Mouse (Mus musculus) MEL (cell line): Measurements from ENCODE around the gene Rab20. TPM values are rescaled to one million over a fixed set of nuclear protein-coding genes. Genes with fewer than 3 reads are reported as not detected.

Experiments used
- DNase-seq: peaks from one replicate; pipeline ENCODE4 v3.0.0; 2011; ENCODE audit warnings: low read depth, low spot score
- H3K27ac ChIP-seq: 2 replicates; pipeline ENCODE4 v1.5.1; 2012; ENCODE audit warnings: low read depth, mild to moderate bottlenecking, control low read depth, low read length, moderate library complexity; ENCODE audit not compliant: control insufficient read depth
- H3K27me3 ChIP-seq, 2 experiments: fragments of 150-350 bp in 1 of 2; sonication (generic) in 1 of 2; 2 replicates each; pipeline ENCODE4 v1.6.1; 2012; ENCODE audit warnings: low read length in 2 of 2, mild to moderate bottlenecking in 2 of 2, improper control_type of control experiment in 1 of 2, moderate library complexity in 1 of 2; ENCODE audit not compliant: insufficient read depth in 2 of 2, control insufficient read depth in 1 of 2
- H3K36me3 ChIP-seq, 2 experiments: 2 replicates each; pipeline ENCODE4 v1.6.1; 2012 to 2014; ENCODE audit warnings: low read length in 2 of 2, improper control_type of control experiment in 1 of 2, inconsistent platforms in 1 of 2, mild to moderate bottlenecking in 1 of 2; ENCODE audit not compliant: insufficient read depth in 2 of 2, control insufficient read depth in 1 of 2
- H3K4me1 ChIP-seq, 2 experiments: fragments of 150-350 bp in 1 of 2; sonication (generic) in 1 of 2; 2 replicates each; pipeline ENCODE4 v1.6.1; 2012; ENCODE audit warnings: low read length in 2 of 2, improper control_type of control experiment in 1 of 2, mild to moderate bottlenecking in 1 of 2; ENCODE audit not compliant: insufficient read depth in 2 of 2, control insufficient read depth in 1 of 2
- H3K4me3 ChIP-seq, 2 experiments: fragments of 150-350 bp in 1 of 2; sonication (generic) in 1 of 2; 2 replicates each; pipeline ENCODE4 v1.5.1; 2012; ENCODE audit warnings: low read depth in 2 of 2, low read length in 2 of 2, mild to moderate bottlenecking in 2 of 2, moderate library complexity in 2 of 2, control low read depth in 1 of 2, improper control_type of control experiment in 1 of 2; ENCODE audit not compliant: control insufficient read depth in 1 of 2, insufficient read depth in 1 of 2
- H3K79me2 ChIP-seq: 2 replicates; pipeline ENCODE4 v1.6.1; 2012; ENCODE audit warnings: mild to moderate bottlenecking, low read length, moderate library complexity; ENCODE audit not compliant: control insufficient read depth, poor library complexity, insufficient read depth
- H3K9ac ChIP-seq: 2 replicates; pipeline ENCODE4 v1.6.1; 2012; ENCODE audit warnings: low read depth, mild to moderate bottlenecking, control low read depth, low read length, moderate library complexity; ENCODE audit not compliant: control insufficient read depth, poor library complexity, severe bottlenecking
- H3K9me3 ChIP-seq: fragments of 150-350 bp; sonication (generic); replicated peaks from 2 replicates; pipeline ENCODE4 v1.6.1; 2012; ENCODE audit warnings: mild to moderate bottlenecking, low read length, improper control_type of control experiment, moderate library complexity; ENCODE audit not compliant: insufficient read depth
- BHLHE40 ChIP-seq: IDR thresholded peaks from 2 replicates; pipeline ENCODE4 v1.6.1; 2012; ENCODE audit warnings: low read depth, mild to moderate bottlenecking, inconsistent platforms, low read length, improper control_type of control experiment, borderline replicate concordance
- CHD1 ChIP-seq: IDR thresholded peaks from 2 replicates; pipeline ENCODE4 v1.6.1; 2012; ENCODE audit warnings: low read depth, mild to moderate bottlenecking, inconsistent platforms, low read length, improper control_type of control experiment
- CHD2 ChIP-seq: IDR thresholded peaks from 2 replicates; pipeline ENCODE4 v1.6.1; 2011; ENCODE audit warnings: low read length, improper control_type of control experiment
- E2F4 ChIP-seq: IDR thresholded peaks from 2 replicates; pipeline ENCODE4 v1.6.1; 2011; ENCODE audit warnings: low read depth, low read length, improper control_type of control experiment, borderline replicate concordance
- ELF1 ChIP-seq: IDR thresholded peaks from 2 replicates; pipeline ENCODE4 v1.6.1; 2014; ENCODE audit warnings: low read depth, mild to moderate bottlenecking, inconsistent platforms, low read length, improper control_type of control experiment, moderate library complexity
- EP300 ChIP-seq, 2 experiments: IDR thresholded peaks; 2 replicates each; pipeline ENCODE4 v1.6.1; 2011; ENCODE audit warnings: improper control_type of control experiment in 2 of 2, low read length in 2 of 2, low read depth in 1 of 2, mild to moderate bottlenecking in 1 of 2
- ETS1 ChIP-seq: IDR thresholded peaks from 2 replicates; pipeline ENCODE4 v1.6.1; 2012; ENCODE audit warnings: low read depth, mild to moderate bottlenecking, inconsistent platforms, low read length, improper control_type of control experiment, moderate library complexity
- HCFC1 ChIP-seq: IDR thresholded peaks from 2 replicates; pipeline ENCODE4 v1.6.1; 2012; ENCODE audit warnings: low read depth, mild to moderate bottlenecking, inconsistent platforms, low read length, improper control_type of control experiment, moderate library complexity
- JUND ChIP-seq: IDR thresholded peaks from 2 replicates; pipeline ENCODE4 v1.6.1; 2011; ENCODE audit warnings: low read depth, mild to moderate bottlenecking, improper control_type of control experiment, low read length
- KAT2A ChIP-seq: conservative IDR thresholded peaks from 2 replicates; pipeline ENCODE4 v1.6.1; 2012; ENCODE audit warnings: low read depth, low read length, improper control_type of control experiment, inconsistent platforms
- MYC ChIP-seq: IDR thresholded peaks from 2 replicates; pipeline ENCODE4 v1.6.1; 2011; ENCODE audit warnings: low read depth, mild to moderate bottlenecking, low read length, improper control_type of control experiment, moderate library complexity
- POLR2AphosphoS5 ChIP-seq: IDR thresholded peaks from 2 replicates; pipeline ENCODE4 v1.6.1; 2012; ENCODE audit warnings: low read depth, borderline replicate concordance, mild to moderate bottlenecking, inconsistent platforms, low read length, moderate library complexity, mixed read lengths
- RAD21 ChIP-seq: IDR thresholded peaks from 2 replicates; pipeline ENCODE4 v1.6.1; 2011; ENCODE audit warnings: mild to moderate bottlenecking, low read depth, low read length, improper control_type of control experiment
- RCOR1 ChIP-seq: IDR thresholded peaks from 2 replicates; pipeline ENCODE4 v1.6.1; 2012; ENCODE audit warnings: low read depth, mild to moderate bottlenecking, inconsistent platforms, low read length, improper control_type of control experiment
- TCF12 ChIP-seq: IDR thresholded peaks from 2 replicates; pipeline ENCODE4 v1.6.1; 2014; ENCODE audit warnings: low read depth, mild to moderate bottlenecking, inconsistent platforms, low read length, improper control_type of control experiment, moderate library complexity
- USF1 ChIP-seq: IDR thresholded peaks from 2 replicates; pipeline ENCODE4 v1.6.1; 2014; ENCODE audit warnings: low read depth, mild to moderate bottlenecking, inconsistent platforms, low read length, improper control_type of control experiment, moderate library complexity
- USF2 ChIP-seq, 2 experiments: IDR thresholded peaks; 2 replicates each; pipeline ENCODE4 v1.6.1; 2011 to 2012; ENCODE audit warnings: improper control_type of control experiment in 2 of 2, low read length in 2 of 2, borderline replicate concordance in 1 of 2, inconsistent platforms in 1 of 2, low read depth in 1 of 2, mild to moderate bottlenecking in 1 of 2; ENCODE audit not compliant: insufficient read depth in 1 of 2
- ZC3H11A ChIP-seq: IDR thresholded peaks from 2 replicates; pipeline ENCODE4 v1.6.1; 2012; ENCODE audit warnings: low read depth, mild to moderate bottlenecking, inconsistent platforms, low read length, improper control_type of control experiment
- ZKSCAN1 ChIP-seq: IDR thresholded peaks from 2 replicates; pipeline ENCODE4 v1.6.1; 2012; ENCODE audit warnings: low read depth, mild to moderate bottlenecking, inconsistent platforms, low read length, improper control_type of control experiment, moderate library complexity
- ZMIZ1 ChIP-seq: IDR thresholded peaks from 2 replicates; pipeline ENCODE4 v1.6.1; 2012; ENCODE audit warnings: low read depth, mild to moderate bottlenecking, inconsistent platforms, low read length, improper control_type of control experiment, moderate library complexity
- ZNF384 ChIP-seq: IDR thresholded peaks from 2 replicates; pipeline ENCODE4 v1.6.1; 2012; ENCODE audit warnings: low read depth, mild to moderate bottlenecking, inconsistent platforms, low read length, improper control_type of control experiment
- polyA plus RNA-seq, 2 experiments: library from polyadenylated mRNA; stranded (reverse) in 1 of 2; unstranded in 1 of 2; fragments of >175 nt in 1 of 2; fragments of >200 nt in 1 of 2; gene quantifications; 2 replicates each; pipeline versions ENCODE4 v1.2.1 to v1.2.4; 2012; ENCODE audit warnings: low replicate concordance in 2 of 2, low read depth in 1 of 2; ENCODE audit not compliant: insufficient read length in 2 of 2, insufficient read depth in 1 of 2, missing spikeins in 1 of 2
- total RNA-seq: library from RNA; depleted of rRNA; stranded (reverse); fragments of 300-350 nt; gene quantifications from 2 replicates; pipeline ENCODE4 v1.2.3, GENCODE M21; 2012

The Rab20 gene
- total and polyA plus RNA-seq, 3 experiments = 9.5 to 10.4 TPM; not detected in 1

GRCm38 (mm10) chr8:11461847-11462246 is 16.7 kb downstream of the Rab20 start:
- H3K4me3 ChIP-seq = no peak overlapping the region
- H3K36me3 ChIP-seq = peaks cover 0 to 5% of the 10 kb centered on the region in 2 experiments; a peak in 2 of 4 replicates
- H3K79me2 ChIP-seq = no peaks in the 10 kb centered on the region
- DNase-seq = no peak
- no peaks in the 10 kb centered on the region for H3K4me1 ChIP-seq
- H3K27me3 ChIP-seq = no peaks in the 10 kb centered on the region
- H3K27ac ChIP-seq = no peak overlapping the region
- H3K9me3 ChIP-seq = no peaks in the 10 kb centered on the region
- TF ChIP-seq KAT2A (no peak), ZKSCAN1 (no peak), MYC (no peak), USF1 (no peak), E2F4 (no peak), CHD1 (no peak), ZMIZ1 (no peak), JUND (no peak), RAD21 (no peak), ETS1 (no peak), BHLHE40 (no peak), ZC3H11A (no peak), EP300 (IDR thresholded peaks at IDR 0.05; ENCODE audit: low read depth in 1 of 2, low read length in 2 of 2) (no peak), HCFC1 (no peak)
- H3K9ac ChIP-seq = no peak overlapping the region

- Histone ChIP-seq H3K79me2 (no peaks in the 10 kb centered on the region), H3K9ac (no peak overlapping the region), H3K27me3 (no peaks in the 10 kb centered on the region), H3K4me3 (no peak overlapping the region), H3K9me3 (no peaks in the 10 kb centered on the region), H3K4me1 (no peaks in the 10 kb centered on the region), H3K27ac (no peak overlapping the region)
- peak; percentile 74 for DNase-seq
- no peak for TF ChIP-seq CHD2
- no peak for TF ChIP-seq POLR2AphosphoS5
- TF ChIP-seq E2F4 = no peak
- TF ChIP-seq USF2 (IDR thresholded peaks at IDR 0.05; ENCODE audit: borderline replicate concordance in 1 of 2, insufficient read depth in 1 of 2, low read depth in 1 of 2, low read length in 2 of 2) = no peak
- TF ChIP-seq TCF12 = no peak
- TF ChIP-seq ELF1 = no peak
- TF ChIP-seq RCOR1 = no peak
- no peak for TF ChIP-seq ZNF384
- TF ChIP-seq, all 39 proteins: peak for 0
- peaks cover 0 to 5% of the 10 kb centered on the region in 2 experiments; a peak in 2 of 4 replicates for H3K36me3 ChIP-seq
Measured at GRCm38 (mm10) chr8:11460934-11461333, 17.6 kb downstream of the Rab20 start.
